Mouse (Mus musculus): Measurements from ENCODE around the gene Cep152. TPM values are rescaled to one million over a fixed set of nuclear protein-coding genes. Genes with fewer than 3 reads are reported as not detected.

Gene Cep152
- polyA plus RNA-seq, 1 experiment: 3.5 TPM

DNA sequence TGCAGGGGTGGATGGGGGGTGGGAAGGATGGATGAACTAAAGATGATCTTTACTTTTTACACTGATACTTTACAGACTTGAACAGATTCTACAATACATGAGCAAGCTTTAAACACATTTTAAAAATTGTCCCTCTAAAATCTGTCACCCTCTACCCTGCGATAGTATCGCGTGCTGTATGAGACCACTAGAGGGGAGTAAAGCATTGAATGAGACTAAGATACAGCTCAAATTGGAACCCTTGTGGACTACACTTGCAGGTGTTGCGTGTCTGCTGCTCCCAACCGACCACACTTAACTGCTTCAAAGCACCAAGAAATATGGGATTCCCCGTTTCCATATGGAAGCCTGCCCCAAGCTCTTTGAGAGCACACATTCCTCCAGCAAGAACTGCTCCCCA is 69.1 kb downstream of the Cep152 start:
- no peak for DNase-seq (ENCODE audit: low read depth)
- TF ChIP-seq CTCF (IDR thresholded peaks at IDR 0.05; ENCODE audit: borderline replicate concordance, extremely low read depth, insufficient read depth, insufficient read length) (no peak), POLR2A (IDR thresholded peaks at IDR 0.05; ENCODE audit: borderline replicate concordance, extremely low read depth, insufficient read depth, insufficient read length, poor library complexity, severe bottlenecking) (no peak)

DNA sequence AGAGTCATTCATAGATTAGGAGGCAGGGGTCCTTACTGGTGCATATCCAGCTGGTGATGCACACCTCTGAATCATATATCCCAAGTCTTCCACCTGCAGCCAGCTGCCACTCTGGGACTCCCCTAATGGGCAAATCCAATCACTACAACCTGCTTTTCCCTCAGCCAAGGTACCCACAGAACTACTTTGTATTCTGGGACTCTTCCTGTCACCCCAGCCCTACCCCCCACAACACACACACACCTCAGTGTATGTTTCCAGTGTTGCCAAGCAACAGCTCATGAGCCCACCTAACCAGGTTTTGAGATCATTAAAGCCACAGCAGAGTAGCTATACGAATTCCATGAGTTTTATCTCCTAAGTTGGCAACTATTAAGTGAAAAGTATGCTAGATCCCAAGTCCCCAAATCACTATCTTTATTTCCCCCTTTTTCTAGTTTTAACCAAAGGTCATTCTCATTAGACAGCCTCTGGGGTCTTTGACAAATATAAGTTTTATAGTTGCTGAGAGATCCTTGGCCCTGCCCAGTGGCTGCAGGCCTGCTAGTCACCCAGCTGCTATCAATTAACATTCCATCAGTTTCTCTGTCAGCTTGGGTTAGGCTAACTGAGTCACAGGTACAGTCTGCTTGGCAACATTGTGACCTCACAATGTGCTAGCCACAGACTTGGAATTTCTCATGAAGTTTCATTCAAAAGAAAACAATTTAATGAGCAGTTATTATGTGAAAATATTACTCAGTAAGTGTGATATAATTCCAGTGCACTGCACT is 75.9 kb downstream of the Cep152 start:
- no peak for DNase-seq (ENCODE audit: low read depth)

DNA sequence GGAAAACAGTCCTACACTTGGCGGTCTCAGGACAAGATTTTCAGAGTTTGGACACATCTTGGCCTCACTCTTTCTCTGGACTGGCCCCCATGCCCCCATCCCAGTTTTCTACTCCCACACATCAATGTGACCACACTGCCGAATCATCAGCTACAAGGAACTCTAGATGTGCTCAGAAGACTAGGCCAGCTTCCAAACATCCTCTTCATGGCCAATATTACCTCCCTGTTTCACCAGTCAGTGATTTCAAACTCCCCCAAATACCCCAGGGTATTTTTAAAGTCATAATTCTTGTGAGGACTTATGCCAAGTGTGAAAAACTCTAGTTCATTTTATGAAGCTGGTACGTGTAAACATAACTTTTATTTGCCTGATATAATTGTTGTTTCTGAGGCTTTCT is 79.9 kb downstream of the Cep152 start:
- no peak for DNase-seq (ENCODE audit: low read depth)
- TF ChIP-seq POLR2A (IDR thresholded peaks at IDR 0.05; ENCODE audit: borderline replicate concordance, extremely low read depth, insufficient read depth, insufficient read length, poor library complexity, severe bottlenecking) (no peak), CTCF (IDR thresholded peaks at IDR 0.05; ENCODE audit: borderline replicate concordance, extremely low read depth, insufficient read depth, insufficient read length) (no peak)

More for the DNA sequence above, 75.9 kb downstream of the Cep152 start:
- TF ChIP-seq POLR2A (IDR thresholded peaks at IDR 0.05; ENCODE audit: borderline replicate concordance, extremely low read depth, insufficient read depth, insufficient read length, poor library complexity, severe bottlenecking) (no peak), CTCF (IDR thresholded peaks at IDR 0.05; ENCODE audit: borderline replicate concordance, extremely low read depth, insufficient read depth, insufficient read length) (no peak)

DNA sequence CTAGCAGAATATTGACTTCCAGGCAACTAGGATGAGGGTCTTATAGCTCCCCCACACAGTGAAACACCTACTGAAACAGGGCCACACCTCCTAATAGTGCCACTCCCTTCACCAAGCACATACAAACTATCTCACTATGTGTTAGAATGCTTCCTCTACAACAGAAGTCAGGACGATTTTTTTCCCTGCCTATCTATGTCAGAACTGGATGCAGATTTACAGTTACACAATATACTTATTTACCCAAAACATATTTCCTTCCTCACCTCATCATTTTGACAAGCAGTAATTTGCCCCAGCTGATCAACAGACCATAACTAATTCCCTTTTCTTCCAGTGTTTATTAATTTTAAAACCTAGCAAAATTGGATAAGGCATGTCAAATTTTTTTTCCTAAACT is 81.3 kb downstream of the Cep152 start:
- no peak for DNase-seq (ENCODE audit: low read depth)
- TF ChIP-seq POLR2A (IDR thresholded peaks at IDR 0.05; ENCODE audit: borderline replicate concordance, extremely low read depth, insufficient read depth, insufficient read length, poor library complexity, severe bottlenecking) (no peak), CTCF (IDR thresholded peaks at IDR 0.05; ENCODE audit: borderline replicate concordance, extremely low read depth, insufficient read depth, insufficient read length) (no peak)

DNA sequence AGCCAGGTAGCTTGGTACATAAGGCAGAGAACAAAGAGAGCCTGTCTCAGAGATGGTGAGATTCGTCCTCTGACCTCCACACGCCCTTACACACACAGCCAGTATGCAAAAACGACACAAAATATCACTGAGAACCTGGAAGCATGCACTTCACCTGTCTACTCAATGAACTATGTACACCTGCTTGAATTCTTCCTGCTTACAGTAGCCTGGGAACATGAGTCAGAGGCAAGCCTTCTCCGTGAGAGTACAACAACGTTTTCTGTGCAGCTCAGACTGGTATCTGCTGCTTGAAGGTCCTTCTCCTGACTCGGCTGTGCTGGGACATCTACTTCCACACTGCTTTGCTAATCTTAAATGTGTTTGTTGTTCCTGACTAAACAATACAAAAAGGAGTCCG is 83.5 kb downstream of the Cep152 start:
- DNase-seq (ENCODE audit: low read depth): no peak
- TF ChIP-seq CTCF (IDR thresholded peaks at IDR 0.05; ENCODE audit: borderline replicate concordance, extremely low read depth, insufficient read depth, insufficient read length) (no peak), POLR2A (IDR thresholded peaks at IDR 0.05; ENCODE audit: borderline replicate concordance, extremely low read depth, insufficient read depth, insufficient read length, poor library complexity, severe bottlenecking) (no peak)

DNA sequence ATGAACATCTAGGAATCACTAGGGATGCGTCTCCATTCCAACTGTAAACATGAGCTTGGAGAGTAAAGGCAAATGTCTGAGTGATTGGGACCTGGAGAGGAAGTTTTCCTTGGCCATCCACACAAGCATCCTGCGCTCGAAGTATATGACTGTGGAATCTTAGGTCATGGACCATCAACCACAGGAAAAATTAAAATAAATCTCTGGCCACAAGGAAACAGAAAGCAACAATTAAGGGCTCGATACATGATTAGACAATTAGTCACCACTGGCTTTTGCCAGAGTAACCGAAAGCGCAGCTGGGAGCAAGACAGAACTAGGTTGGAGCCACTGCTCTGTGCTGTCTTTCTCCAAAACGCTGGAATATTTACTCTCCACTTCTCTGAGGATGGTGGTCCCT is 84.3 kb downstream of the Cep152 start:
- TF ChIP-seq POLR2A (IDR thresholded peaks at IDR 0.05; ENCODE audit: borderline replicate concordance, extremely low read depth, insufficient read depth, insufficient read length, poor library complexity, severe bottlenecking) (no peak), CTCF (IDR thresholded peaks at IDR 0.05; ENCODE audit: borderline replicate concordance, extremely low read depth, insufficient read depth, insufficient read length) (no peak)
- no peak for DNase-seq (ENCODE audit: low read depth)

DNA sequence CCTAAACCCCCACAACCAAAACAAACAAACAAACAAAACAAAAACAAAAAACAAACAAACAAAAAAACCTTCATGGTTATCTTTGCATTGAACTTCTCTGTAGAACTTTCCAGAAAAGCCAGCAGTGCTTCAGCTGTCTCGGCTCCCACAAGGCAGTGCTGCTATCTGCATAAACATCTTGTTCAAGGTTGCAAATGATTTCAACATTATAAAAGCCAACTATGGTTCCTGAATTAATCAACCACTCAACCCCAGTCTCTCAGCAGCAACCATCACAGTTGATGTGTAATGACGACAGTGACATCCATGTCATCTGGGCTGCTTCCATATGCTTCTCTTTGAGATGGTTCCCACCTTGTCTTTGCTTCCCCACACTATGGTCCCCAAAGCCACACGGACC is 85.3 kb downstream of the Cep152 start:
- no peak for TF ChIP-seq POLR2A (IDR thresholded peaks at IDR 0.05; ENCODE audit: borderline replicate concordance, extremely low read depth, insufficient read depth, insufficient read length, poor library complexity, severe bottlenecking)
- no peak for TF ChIP-seq CTCF (IDR thresholded peaks at IDR 0.05; ENCODE audit: borderline replicate concordance, extremely low read depth, insufficient read depth, insufficient read length)
- DNase-seq (ENCODE audit: low read depth): no peak

DNA sequence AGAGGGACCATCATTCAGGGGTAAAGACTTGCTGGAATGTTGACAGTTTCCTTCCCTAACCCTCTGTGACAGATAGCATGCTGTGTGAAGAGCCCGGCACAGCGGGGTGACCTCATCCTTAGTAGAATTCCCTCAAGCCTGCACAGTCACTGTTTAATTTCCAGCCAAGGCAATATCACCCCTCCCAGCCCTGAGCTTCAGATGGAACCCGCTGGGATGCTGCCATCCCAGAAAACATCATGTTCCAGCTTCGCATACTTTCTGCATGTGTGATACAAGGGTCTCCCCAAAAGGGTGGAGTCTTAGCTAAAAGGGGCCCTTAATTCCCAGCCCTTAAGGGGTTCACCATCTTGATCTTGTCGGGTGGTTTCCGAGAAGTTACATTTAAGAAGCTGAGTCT is 94.2 kb downstream of the Cep152 start:
- DNase-seq (ENCODE audit: low read depth): no peak
- TF ChIP-seq CTCF (IDR thresholded peaks at IDR 0.05; ENCODE audit: borderline replicate concordance, extremely low read depth, insufficient read depth, insufficient read length) (no peak), POLR2A (IDR thresholded peaks at IDR 0.05; ENCODE audit: borderline replicate concordance, extremely low read depth, insufficient read depth, insufficient read length, poor library complexity, severe bottlenecking) (no peak)

DNA sequence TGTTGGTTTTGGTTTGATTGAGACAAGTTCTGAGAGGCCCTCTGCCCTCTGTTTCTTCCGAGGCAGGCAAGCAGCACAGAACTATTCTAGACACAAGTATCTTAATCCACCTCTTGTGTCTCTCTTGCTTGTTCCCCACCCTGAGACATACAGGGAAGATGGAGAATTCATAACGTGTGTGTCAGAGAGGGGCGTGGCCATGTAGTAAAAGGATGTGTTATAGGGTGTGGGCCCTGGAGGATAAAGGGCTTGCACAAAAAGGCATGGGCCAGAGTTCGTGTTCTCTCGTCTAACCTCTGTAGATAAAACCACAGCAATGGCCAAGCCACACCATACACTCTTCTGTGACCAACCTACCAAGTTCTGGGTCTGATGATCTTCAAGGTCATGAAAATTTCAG is 98.3 kb downstream of the Cep152 start:
- TF ChIP-seq POLR2A (IDR thresholded peaks at IDR 0.05; ENCODE audit: borderline replicate concordance, extremely low read depth, insufficient read depth, insufficient read length, poor library complexity, severe bottlenecking) (no peak), CTCF (IDR thresholded peaks at IDR 0.05; ENCODE audit: borderline replicate concordance, extremely low read depth, insufficient read depth, insufficient read length) (no peak)
- DNase-seq (ENCODE audit: low read depth): no peak

DNA sequence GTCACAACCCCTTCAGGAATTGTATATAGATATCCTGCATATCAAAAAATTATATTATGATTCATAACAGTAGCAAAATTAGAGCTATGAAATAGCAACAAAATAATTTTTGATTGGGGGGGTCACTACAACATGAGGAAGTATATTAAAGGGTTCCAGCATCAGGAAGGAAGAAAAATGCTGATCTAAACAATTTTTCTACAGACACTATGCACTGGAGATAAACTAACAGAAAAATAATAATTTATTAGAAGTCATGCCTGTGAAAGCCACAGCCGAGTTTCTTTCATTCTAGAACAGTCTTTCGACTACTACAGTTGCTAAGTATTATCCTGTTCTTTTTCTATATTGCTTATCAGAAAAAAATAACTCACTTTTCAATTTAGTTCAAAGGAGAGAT is 99.4 kb downstream of the Cep152 start:
- DNase-seq (ENCODE audit: low read depth): no peak
- TF ChIP-seq POLR2A (IDR thresholded peaks at IDR 0.05; ENCODE audit: borderline replicate concordance, extremely low read depth, insufficient read depth, insufficient read length, poor library complexity, severe bottlenecking) (no peak), CTCF (IDR thresholded peaks at IDR 0.05; ENCODE audit: borderline replicate concordance, extremely low read depth, insufficient read depth, insufficient read length) (no peak)

DNA sequence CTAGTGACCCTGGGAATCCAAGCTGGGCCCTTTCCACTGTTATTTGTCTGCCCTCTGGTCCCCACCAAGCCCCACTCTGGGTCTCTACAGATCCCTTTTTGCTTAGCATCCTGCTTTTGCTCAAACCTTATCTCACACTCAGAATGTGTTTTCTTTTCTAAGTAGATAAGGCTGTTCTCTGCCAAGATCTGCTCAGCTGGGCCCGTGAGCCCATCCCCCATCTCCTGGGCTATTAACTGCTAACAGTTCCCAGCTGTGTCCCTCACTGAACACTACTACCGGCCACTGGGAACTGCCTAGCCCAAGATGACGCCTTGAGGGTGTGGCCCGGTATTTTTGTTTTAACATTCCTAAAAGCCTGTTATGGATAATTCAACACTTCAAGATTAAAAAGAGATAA is 108.3 kb downstream of the Cep152 start:
- DNase-seq (ENCODE audit: low read depth): peak; percentile 43
- TF ChIP-seq POLR2A (IDR thresholded peaks at IDR 0.05; ENCODE audit: borderline replicate concordance, extremely low read depth, insufficient read depth, insufficient read length, poor library complexity, severe bottlenecking) (no peak), CTCF (IDR thresholded peaks at IDR 0.05; ENCODE audit: borderline replicate concordance, extremely low read depth, insufficient read depth, insufficient read length) (no peak)

All from brain, embryonic 14.5 days (tissue).